In genomic region chr12:100268011-100268410, GRCm38 (mm10) we compare ENCODE assay signal across 8 mouse cellular contexts.
DNase-seq lines count a peak whose midpoint lies in the region; ATAC-seq and TF ChIP-seq lines count a peak whose summit lies in the region.

No protein-coding gene starts in this region.

- no peak overlapping the region for H3K27ac ChIP-seq in kidney, adult 2 months (ENCODE audit: insufficient read depth, low read depth, low read length)
- no peak overlapping the region for H3K27ac ChIP-seq in neural tube, embryonic 11.5 days (ENCODE audit: low read depth, low read length)

- TF ChIP-seq POLR2A in kidney, adult 2 months (IDR thresholded peaks at IDR 0.05; ENCODE audit: low read depth, low read length), result no peak

- no peak overlapping the region for H3K4me3 ChIP-seq in kidney, adult 2 months (ENCODE audit: insufficient read depth, low read depth, low read length)
- no peak overlapping the region for H3K4me3 ChIP-seq in neural tube, embryonic 11.5 days (ENCODE audit: low read depth, low read length)

- no peak for ATAC-seq in CD4-positive, CD25-positive, alpha-beta regulatory T cell, adult 4 months
- no peak for ATAC-seq in neural tube, embryonic 11.5 days (ENCODE audit: insufficient read depth, low FRiP score, low TSS enrichment)

- H3K9ac ChIP-seq in neural tube, embryonic 11.5 days (ENCODE audit: low read length), result no peak overlapping the region

- intact Hi-C loops in left cerebral cortex, postnatal 4 days (cut with DNase I), result no loop called here
- intact Hi-C loops in left cerebral cortex, postnatal 25 days (cut with DNase I), result loop anchor here (5.0 kb wide), 1 partner anchor 41 kb away; no protein-coding TSS in a partner anchor

- no peak for TF ChIP-seq CTCF in kidney, adult 2 months (conservative IDR thresholded peaks at IDR 0.05; ENCODE audit: insufficient read depth, insufficient read length, low read depth, low read length)

- 6% methylated on average over 6 of the region's 6 CpGs for WGBS in kidney, adult 2 months
- 9% methylated on average over 6 of the region's 6 CpGs for WGBS in neural tube, embryonic 11.5 days

- H3K4me1 ChIP-seq in kidney, adult 2 months (ENCODE audit: control insufficient read depth, insufficient read depth, low read length), result no peaks in the 10 kb centered on the region
- no peaks in the 10 kb centered on the region for H3K4me1 ChIP-seq in neural tube, embryonic 11.5 days (ENCODE audit: control insufficient read depth, insufficient read depth, low read length)

- no peaks in the 10 kb centered on the region for H3K27me3 ChIP-seq in kidney, adult 2 months (replicated peaks; ENCODE audit: control insufficient read depth, insufficient read depth, low read length)
- no peaks in the 10 kb centered on the region for H3K27me3 ChIP-seq in neural tube, embryonic 11.5 days (ENCODE audit: control insufficient read depth, insufficient read depth, low read length)

- no peak overlapping the region for H3K4me2 ChIP-seq in neural tube, embryonic 11.5 days (ENCODE audit: low read depth)

- no peaks in the 10 kb centered on the region for H3K36me3 ChIP-seq in kidney, adult 2 months (ENCODE audit: control insufficient read depth, insufficient read depth, low read length)
- H3K36me3 ChIP-seq in neural tube, embryonic 11.5 days (ENCODE audit: control insufficient read depth, insufficient read depth, low read length), result no peaks in the 10 kb centered on the region

- DNase-seq in CD4-positive, CD25-positive, alpha-beta regulatory T cell, adult 2 months (ENCODE audit: low read depth, low spot score), result peak; percentile 59
- peak; percentile 68 for DNase-seq in left cerebral cortex, postnatal 4 days
- DNase-seq in left cerebral cortex, adult 8-10 months (ENCODE audit: low spot score in 2 of 2), result no peak
- peak; percentile 69 for DNase-seq in adrenal gland, postnatal 25 days
- DNase-seq in kidney, adult 2 months, result peak; percentile 30
- peak; percentile 67 for DNase-seq in neural tube, embryonic 11.5 days (ENCODE audit: low spot score)
- DNase-seq in left cerebral cortex, postnatal 25 days (ENCODE audit: low spot score in 2 of 2), result no peak

- H3K9me3 ChIP-seq in neural tube, embryonic 11.5 days (ENCODE audit: control insufficient read depth, low read length), result no peaks in the 10 kb centered on the region

Comparison
In these comparisons a context has a peak if more than half of its experiments do, and no peak if none do; other contexts are left out.
1. DNase-seq: peak in CD4-positive, CD25-positive, alpha-beta regulatory T cell, adult 2 months (single experiment), left cerebral cortex, postnatal 4 days (single experiment), adrenal gland, postnatal 25 days (single experiment), kidney, adult 2 months (single experiment) and neural tube, embryonic 11.5 days (single experiment); none in left cerebral cortex, adult 8-10 months (0 of 2) and left cerebral cortex, postnatal 25 days (0 of 2).